Mouse (Mus musculus): ENCODE measurements around the gene Smyd2.

Gene Smyd2

GRCm38 (mm10) chr1:189830797-189831232 is 91.3 kb downstream of the Smyd2 start:
- peak; percentile 59 for DNase-seq (ENCODE audit: low read depth, low spot score)

Measured in mesoderm, embryonic 11.5 days (tissue).